Mouse (Mus musculus) kidney, adult 18-20 months (tissue): ENCODE results near the gene Ttll11.
A peak's percentile ranks its signal among the peaks of the same experiment; 100 is the strongest.

ENCODE experiments used
- DNase-seq: peaks from one replicate; pipeline ENCODE4 v3.0.0; 2021

The Ttll11 gene

DNA sequence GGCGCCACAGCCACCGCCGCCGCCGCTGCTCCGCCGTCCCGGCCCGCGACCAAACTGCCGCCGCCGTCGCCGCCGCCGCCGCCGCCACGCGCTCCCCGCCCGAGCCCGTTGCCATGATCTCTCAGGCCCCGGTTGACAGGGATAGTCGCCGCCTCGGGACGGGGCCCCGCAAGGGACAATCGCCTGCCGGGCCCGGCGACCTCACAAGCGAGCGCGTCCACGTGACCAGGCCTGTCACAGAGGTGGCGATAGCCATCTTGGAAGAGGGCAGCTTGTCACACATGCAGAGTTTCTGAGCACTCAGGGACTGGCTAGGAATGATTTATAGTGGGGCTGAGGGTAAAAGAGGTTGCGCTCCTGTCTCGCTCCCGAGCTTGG, at the start of gene Ttll11:
Gene Ttll11 (minus strand): TSS at position 270 of the 378 bp plus-strand sequence.
- DNase-seq, result peak; percentile 96

DNA sequence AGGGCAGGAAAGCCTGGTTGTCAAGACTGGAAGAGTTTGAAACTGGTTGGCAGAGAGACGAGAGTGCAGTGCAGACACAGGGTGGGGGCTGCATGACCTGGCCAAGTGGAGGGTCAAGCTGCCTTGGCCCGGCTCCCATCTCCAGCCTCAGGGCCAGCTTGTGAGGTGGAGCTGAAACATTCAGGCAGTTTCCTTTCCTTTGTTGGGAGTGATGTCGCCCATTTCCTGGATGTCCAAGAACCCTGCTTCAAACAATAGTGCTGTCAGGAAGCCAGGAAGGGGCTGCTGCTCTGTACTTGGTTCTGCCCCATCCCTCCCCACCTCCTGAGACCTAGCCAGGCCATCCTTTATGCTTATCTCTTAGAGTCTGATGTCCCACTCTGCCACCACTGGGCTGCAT, 43.6 kb upstream of the Ttll11 start:
- peak; percentile 64 for DNase-seq

DNA sequence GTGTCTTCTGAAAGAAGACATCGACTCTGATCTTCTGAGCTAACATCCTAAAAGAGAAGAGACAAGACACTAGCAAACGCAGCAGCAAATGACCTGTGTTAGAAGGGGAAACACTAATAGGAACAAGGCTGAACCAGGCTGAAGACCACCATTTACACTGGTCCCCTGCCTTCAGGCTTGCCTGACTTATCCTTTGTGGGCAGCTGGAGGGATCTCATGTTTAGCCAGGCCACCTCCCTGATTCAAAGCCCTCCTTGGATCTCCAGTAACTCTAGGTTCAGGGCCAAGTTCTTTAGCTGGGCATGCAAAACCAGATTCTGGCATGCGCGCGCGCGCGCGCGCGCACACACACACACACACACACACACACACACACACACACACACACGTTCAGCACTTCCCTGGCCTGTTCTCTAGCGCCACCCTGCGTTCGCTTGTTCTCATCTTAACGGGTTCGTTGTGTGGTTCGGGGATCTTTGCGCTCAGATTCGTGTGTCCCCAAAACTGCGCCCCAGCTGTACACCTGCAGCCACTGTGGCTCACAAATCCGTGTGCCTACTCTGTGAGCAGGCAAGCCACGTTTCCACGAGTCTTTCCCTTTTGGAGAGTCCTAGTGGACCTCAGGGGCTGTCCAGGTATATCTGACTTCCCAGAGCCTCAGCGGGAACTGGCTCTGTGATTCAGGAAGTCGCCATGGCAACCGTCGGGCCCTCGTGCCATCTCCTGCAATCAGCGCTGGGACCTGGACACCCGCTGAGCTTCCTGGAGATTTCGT, 41.9 kb upstream of the Ttll11 start:
- peak; percentile 71 for DNase-seq

DNA sequence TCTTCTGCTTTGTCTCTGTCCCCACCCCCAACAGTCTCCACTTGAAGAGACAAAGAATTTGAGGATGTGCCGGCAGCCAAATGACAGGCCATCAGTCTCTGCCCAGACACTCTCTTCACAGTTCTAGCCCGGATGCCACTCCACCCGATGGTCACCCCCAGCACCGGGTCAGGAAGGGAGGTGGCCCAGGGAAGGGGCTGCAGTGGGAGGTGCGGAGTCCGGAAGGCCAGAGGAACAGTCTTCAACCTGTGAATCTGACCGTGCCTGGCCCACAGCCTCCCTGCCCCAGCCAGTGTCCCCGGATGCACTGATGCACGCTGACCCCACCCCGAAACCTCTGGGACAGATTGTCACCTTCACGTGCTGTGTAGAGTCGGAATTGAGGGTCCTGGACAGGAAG, 33.3 kb upstream of the Ttll11 start:
- peak; percentile 54 for DNase-seq

DNA sequence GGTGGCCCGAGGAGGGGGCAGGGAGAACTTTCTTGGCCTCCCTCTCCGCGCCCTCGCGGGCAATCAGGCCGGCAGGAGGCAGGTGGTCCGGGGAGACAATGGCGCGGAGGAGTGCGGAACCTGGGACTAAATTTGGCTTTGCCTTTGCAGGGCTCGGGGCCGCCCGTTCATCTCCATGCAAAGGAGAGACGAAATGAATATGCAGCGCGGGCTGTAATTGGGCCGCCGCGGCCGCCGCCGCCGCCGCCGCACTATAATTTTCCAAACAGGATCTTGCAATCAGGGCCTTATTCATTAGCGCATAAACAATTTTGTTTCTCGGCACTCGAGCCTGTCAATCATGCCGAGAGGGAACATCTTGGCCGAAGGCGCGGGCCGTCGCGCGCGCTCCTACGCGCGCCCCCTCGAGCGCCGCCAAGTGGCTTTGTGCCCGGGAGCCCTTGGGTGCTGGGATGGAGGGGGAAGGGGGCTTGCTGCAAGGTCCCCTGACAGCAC, 31.7 kb upstream of the Ttll11 start:
- no peak for DNase-seq

DNA sequence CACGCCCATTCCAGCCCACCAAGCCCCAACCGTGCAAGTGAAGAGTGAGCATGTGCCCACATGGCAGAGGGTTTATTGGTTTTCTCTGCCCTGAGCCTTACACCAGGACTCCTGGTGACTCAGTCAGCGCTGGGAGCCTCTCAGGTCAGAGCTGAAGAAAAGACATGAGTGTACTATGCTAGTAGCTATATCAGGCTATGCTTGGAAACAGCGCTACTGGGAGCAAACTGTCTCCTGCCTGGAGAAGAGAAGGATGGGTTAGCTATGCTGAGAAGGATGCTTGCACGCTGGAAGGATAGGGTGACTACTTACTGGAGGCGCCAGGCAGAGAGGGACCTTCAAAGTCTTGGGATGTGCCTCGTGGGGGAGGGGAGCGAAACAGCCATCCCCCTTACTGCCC, 30.9 kb upstream of the Ttll11 start:
- no peak for DNase-seq

DNA sequence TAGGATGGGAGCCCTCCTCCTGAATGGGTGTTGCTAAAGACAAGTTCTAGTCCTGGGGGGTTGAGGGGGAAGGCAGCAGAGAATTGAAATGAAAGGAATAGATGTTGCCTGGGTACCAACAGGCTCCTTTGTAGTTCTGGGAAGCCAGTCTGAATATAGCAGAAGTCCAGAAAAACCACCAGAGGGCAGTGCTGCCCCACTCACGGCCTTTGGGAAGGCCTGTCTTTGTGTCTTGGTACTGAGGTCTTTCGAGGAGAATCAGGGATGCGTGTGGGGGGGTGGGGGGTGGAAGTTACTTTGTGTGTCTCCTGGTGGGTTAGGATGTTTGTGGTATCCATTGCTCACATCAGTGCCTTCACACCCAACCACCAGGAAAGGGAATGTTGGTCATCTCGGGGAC, 29.7 kb upstream of the Ttll11 start:
- DNase-seq, result peak; percentile 62

DNA sequence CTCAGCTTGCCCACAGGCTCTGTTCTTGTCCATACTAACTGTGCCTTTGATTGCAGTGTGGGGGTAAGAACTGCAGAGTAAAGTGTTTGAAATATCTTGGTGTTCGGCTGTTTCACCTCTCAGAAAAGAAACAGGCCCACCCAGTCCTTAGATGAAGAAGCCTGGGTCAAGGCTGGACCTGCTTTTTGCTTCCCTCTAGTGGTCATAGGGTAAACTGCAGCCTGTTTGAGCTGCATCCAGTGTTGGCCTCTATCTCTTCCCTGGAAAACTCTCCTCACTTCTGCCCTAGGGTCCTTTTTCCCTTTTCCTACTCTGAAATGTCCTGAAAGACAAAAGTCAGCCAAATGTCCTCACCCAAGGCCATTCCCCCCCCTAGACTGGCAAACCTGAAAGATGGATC, 28.4 kb upstream of the Ttll11 start:
- DNase-seq, result peak; percentile 36

DNA sequence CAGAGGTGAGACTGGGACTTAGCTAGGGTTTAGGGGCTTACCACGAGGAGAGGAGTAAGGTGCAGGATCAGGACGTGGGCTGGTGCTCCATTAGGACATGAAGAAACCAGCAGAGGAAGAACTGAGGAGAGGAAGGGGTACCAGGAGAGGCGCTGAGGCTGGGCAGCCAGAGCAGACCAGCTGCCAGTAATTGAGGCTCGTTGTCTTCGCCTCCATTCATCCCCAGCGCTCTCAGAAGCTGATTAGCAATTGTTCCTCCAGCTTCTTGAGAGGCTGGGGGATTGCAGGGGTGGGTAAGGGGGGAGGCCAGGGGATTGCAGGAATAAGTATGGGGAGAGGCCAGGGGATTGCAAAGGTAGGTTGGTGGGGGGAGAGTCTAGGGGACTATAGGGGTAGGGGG, 22.5 kb upstream of the Ttll11 start:
- DNase-seq, result no peak

DNA sequence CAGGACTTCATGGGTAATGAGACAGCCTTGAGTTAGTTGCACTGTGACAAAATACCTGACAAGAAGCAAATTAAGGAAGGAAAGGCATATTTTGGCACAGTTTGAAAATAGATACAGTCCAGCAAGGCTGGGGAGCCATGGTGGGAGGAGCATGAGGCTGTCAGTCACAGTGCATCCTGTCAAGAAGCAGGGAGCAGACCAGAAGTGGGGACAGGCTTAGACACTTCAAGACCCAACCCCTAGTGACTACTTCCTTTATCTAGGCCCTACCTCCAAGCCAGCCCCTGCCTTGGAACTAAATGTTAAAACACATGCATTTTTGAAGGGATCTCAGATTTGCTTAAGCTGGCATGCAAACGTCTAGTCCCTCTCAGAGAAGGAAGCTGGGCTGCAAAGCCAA, 20.7 kb upstream of the Ttll11 start:
- no peak for DNase-seq

DNA sequence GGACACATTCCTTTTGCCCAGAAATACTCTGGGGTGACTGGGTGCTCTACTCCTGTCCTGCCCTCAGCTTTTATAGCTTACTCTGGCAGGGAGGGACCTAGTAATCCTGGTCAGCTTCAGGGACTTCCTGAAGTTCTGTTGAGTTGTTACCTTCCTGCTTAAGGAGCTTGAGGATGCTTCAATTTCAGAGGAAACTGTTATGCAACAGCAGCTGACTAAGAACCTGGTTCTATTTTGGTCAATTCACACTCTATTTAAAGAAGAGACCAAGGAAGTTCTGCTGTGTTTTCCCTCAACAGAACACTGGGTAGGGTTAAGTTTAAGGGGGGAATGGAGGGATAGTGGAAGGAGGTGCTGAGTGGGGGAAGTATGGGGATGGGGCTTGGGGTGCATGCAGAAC, 19.5 kb upstream of the Ttll11 start:
- DNase-seq, result no peak

DNA sequence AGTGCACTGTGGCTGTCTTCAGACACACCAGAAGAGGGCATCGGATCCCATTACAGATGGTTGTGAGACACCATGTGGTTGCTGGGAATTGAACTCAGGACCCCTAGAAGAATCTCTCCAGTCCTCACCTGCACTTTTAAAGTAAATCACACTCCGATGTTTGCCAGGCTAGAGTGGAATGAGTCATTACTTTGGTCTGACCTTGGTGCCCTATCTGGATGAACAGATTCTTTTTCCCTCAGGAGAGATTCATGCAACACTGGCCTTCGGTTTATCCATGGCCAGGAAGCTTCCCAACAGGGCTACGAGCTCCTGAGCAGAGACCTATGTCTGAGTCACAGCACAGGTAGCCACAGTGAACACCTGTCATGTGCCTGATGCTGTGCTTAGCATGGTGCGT, 18.7 kb upstream of the Ttll11 start:
- no peak for DNase-seq

DNA sequence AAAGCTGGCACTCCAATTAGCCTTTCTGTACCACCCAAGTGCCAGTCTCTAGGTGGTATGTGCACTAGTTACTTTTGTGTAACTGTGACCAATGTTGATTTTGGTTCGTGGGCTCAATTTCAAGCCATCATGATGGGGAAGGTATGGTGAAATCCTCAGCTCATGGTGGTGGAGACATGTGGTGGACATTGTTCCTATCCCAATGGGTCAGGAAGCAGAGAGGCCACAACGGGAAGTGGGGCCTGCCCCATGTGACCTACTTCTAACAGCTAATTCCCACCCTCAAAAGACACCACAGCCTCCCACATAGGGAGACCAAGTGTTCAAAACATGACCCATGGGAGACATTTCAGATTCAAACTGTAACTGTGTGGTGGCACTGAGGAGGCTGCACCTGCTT, 17.0 kb upstream of the Ttll11 start:
- DNase-seq, result no peak

DNA sequence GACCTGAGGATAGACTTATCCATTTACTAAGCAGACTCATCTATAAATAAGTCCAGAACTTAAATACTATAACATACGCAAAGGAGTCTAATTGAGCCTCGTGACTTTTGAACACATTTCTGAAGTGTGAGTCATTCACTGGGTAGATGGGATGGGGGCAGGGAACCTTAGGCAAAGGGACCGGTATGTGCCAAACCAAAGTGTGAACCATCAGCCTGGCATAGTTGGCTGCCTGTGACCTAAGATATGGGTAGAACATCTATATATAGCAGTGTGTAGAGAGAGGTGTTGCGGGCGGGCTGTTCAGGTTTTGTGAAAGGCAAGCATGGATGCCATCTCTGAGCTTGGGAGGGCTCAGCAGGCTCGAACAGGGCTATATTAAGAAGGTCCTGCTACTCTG, 14.6 kb upstream of the Ttll11 start:
- DNase-seq, result no peak

DNA sequence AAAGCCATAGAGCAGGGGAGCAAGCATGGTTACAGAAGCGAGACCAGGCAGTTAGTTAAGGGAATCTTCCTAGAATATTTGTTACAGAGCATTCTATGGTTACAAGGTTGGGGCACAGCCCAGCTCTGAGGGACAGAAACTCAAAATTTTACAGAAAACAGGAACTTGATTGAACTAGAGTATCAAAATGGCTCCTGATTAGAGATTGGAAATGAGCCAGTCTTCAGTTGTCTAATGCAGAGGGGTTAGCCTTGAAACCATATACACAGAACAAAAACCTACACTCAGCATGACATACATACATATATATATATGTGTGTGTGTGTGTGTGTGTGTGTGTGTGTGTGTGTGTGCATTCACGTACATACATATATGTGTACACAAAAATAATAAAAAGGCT, 13.8 kb upstream of the Ttll11 start:
- no peak for DNase-seq

DNA sequence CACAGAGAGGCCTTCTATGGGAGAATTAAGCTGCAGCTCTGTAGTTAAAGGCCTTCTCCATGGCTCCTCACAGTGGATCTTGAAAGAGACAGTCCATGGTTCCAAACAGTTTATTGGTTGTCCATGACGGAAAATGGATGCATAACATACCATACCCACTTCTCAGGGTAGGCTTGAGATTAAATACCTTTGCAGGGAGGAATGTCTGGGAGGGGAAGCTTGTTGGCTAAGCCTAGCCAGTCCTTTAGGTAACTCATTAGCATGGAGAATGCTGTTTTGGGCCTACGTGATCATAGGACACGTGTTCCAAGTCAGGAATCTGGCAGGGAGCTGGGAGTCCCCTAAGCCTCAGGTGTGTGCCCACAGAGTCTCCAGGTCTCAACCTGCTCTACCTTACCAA, 12.5 kb upstream of the Ttll11 start:
- no peak for DNase-seq

DNA sequence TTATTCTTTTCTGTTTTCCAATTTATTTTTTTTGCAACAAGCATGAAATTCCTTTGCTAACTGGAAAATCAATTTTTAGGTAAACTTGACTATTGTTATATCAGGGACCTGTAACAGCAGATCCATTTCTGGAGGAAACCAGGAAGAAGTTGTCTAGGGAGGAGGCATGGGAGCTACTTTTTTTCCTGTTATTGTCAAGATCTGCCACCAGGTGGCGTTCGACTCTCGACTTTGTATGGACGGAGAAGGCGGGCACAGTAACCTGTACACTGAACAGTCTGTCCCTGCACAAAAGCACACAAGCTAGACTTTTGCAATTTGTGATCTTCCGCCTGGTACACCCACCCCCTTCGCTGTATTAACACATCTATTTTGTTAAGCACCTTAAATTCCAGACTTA, 4.2 kb upstream of the Ttll11 start:
- peak; percentile 48 for DNase-seq

DNA sequence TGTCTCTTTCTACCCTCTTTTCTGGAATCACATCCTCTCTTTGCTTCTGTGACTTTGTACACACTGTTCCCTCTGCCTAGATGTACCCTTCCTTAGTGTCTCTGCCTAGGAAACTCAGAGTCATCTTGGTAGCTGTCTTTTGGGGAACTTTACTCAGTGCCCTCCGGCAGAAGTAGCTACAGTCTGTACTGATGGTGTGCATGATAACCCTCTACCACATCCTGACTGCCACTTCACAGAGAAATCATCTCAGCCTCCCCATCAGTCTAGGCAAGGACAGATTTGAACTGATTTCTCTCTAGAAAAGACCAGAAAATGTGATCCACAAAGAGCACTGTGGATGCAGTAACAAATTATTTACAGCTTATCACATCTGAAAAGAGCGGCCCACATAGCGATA, 2.2 kb upstream of the Ttll11 start:
- no peak for DNase-seq

DNA sequence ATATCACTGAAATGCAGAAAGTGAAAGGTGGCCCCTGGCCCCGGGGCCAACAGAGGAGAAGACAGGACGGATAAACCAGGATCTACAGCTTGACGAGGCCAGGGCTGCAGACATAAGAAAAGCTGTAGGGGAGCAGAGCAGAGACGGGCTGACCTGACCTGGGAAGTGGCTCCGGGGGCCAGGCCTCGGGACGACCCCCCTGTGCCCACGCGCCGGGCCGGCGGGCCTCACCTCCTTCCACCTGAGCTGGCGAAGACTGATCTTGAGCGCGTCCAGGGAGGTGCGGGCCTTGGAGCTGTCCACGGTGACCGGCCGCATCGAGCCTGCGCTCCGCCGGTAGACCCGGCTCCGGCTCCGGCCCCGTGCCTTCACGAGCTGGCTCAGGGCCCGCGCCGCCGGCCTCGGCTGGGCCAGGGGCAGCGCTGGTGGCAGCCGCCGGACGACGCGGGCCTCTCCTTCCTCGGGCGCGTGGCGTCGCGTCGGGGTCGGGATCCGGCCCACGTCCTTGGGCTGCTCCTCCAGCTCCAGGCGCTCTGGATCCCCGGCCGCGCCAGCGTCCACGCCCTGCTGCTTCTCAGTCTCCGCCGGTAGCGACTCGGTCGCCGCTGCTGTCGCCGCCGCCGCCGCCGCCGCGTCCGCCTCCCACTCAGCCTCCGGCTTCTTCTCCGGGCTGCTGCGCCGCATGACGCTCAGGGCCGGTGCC, 621 bp downstream of the Ttll11 start:
- DNase-seq, result peak; percentile 72

DNA sequence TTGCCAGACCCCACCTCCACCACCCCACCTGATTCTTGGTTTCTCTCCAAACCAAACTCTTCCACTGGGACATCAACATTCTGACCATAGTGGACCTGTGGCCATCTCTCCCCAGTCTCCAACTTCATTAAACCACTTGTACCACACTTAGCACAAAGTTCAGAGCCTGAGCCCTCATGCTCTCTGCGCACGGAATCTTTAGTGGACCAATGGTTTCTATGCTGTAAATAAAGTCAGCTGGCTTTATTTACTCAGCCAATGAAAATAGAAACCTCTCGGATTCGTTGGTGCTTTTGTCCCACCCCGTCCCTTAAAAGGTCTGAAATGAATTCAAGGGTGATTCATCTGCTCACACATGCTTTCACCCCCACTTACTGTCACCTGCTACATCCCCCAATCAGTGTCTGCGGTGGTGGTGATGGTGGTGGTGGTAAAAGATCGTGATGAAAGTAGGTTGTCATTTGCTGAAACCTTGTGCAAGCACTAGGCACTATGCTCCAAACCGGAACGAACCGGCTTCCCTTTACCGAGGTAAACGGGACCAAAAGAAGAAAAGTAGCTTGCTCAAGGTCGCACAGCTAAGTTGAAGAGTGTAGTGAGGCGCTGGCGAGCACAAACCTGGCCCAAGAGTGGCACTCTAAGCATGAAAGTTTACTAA, 1.3 kb downstream of the Ttll11 start:
- peak; percentile 62 for DNase-seq

DNA sequence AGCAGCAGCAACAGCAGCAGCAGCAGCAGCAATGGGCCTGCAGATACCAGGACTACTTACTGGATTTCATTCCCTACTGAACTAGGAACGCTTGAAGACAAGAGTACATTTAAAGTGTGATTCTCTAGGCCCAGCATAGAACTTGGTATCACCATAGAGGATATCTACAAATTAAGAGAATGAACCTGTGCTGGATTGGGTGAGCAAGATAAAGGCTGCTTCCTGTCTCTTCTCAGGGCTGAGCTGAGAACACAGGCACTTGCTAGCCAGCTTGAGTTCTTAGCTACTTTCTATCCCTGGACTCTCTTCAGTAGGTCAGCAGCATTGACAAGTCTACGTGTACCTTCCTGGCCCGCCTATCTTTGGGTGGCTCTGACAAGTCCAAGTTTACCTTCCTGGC, 2.0 kb downstream of the Ttll11 start:
- DNase-seq, result no peak

DNA sequence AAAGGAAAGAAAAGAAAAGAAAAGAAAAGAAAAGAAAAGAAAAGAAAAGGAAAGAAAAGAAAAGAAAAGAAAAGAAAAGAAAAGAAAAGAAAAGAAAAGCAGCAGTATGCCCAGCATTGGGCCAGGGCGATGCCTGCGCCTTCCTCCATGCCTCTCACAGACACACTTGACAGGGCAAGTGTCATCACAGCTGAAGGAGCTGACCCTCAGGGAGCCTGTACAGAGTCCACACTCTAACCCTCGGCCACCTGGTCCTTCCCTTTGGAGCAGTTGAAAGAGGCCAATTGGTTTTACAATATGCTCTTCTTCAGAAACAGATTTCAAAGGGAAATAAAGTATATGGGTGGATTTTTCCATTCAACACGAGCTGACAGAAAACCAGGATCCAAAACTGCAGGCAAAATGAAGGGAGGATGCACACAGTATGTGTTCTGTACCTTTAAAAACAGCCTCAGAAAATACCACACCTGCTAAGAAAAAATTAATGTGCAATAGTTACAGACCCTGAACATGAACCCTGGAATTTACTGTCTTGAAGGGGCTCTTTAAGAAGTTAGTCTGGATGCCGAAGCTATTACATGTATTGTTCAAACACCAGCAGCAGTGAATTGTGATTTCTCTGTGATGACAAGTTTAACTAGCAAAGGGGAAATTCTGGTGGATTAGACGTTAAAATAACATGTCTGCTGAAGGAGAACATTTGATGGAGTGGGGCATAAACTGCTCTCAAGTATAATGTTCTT, 7.3 kb downstream of the Ttll11 start:
- no peak for DNase-seq

DNA sequence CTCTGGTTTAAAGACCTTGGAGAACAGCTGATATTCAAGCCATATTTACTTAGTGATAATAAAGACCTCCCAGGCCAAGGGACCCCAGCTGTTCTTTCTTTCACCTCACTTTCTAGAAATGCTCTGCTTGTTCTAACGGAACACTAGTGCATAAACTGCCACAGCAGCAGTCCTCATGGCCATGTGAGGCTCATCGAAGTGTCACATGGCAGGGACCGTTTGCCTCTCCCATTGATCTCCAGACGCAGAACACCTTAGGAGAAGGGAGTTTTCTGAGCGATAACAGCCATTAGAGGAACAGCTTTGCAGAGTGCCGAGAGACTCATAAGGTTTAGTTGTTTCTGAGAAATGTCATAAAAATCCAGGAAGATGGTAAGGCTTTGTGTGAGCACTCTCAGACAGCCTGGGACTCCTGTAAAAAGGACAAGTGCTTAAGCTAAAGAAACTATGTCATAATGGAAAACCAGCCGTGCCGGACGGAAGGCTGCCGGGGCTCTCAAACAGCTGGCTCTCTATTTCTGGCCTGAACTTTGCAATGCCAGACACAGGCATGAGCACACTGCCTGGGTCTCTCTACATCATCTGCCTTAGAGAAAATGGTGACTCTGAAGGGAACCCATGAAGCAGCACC, 13.7 kb downstream of the Ttll11 start:
- DNase-seq, result no peak
